Mouse (Mus musculus): ENCODE data around the gene Aldob.

DNA sequence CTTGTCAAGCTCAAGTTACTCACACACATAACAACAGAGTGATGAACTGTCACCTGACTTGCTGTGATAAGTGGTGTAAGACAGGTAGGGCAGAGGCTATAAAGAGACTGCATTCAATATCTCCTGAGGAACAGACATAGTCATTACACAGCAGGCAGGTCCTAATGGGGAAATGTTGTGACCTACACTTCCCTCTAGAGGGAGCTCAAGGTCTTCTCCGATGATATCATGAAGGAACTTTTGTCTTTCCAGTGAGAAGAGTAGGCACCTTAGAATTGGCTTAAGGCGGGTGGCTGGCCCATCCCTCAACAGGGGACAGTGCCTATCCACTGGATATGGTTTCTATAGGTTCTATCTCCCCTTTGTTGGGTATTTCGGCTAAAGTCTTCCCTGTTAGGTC is 18.3 kb upstream of the Aldob start:
- no peak for TF ChIP-seq POLR2A (IDR thresholded peaks at IDR 0.05; ENCODE audit: borderline replicate concordance, extremely low read depth, low read depth, low read length)
- TF ChIP-seq CTCF (IDR thresholded peaks at IDR 0.05; ENCODE audit: insufficient read depth, low read length) = peak; percentile 46; the same call in 1 of the 2 replicates
